Mouse (Mus musculus): ENCODE measurements at regions not wholly inside any gene's neighbourhood (a gene's known extent, or its start where the extent isn't known, plus 50 kb on each side); places are given as distances from the start of the nearest gene placed in this dataset.
A peak's percentile ranks its signal among the peaks of the same experiment; 100 is the strongest.

- peaks cover 4% of the 10 kb centered on the region; the same call in 1 of the 2 replicates for H3K4me1 ChIP-seq (ENCODE audit: control insufficient read depth, insufficient read depth, low read length)
- H3K4me3 ChIP-seq (ENCODE audit: insufficient read depth, low read length): no peak overlapping the region
- no peak for TF ChIP-seq CTCF (IDR thresholded peaks at IDR 0.05; ENCODE audit: borderline replicate concordance, insufficient read depth, low read length)
- TF ChIP-seq POLR2A (IDR thresholded peaks at IDR 0.05; ENCODE audit: low read depth, low read length): no peak
- peak overlapping the region; percentile 91 for H3K27ac ChIP-seq (ENCODE audit: insufficient read depth, low read length)
Measured at GRCm38 (mm10) chr10:56486584-56486983, 109.5 kb downstream of the Gja1 start.

- H3K27ac ChIP-seq (ENCODE audit: insufficient read depth, low read length): no peak overlapping the region
- TF ChIP-seq CTCF (IDR thresholded peaks at IDR 0.05; ENCODE audit: borderline replicate concordance, insufficient read depth, low read length) (no peak), POLR2A (IDR thresholded peaks at IDR 0.05; ENCODE audit: low read depth, low read length) (no peak)
- no peaks in the 10 kb centered on the region for H3K4me1 ChIP-seq (ENCODE audit: control insufficient read depth, insufficient read depth, low read length)
- H3K4me3 ChIP-seq (ENCODE audit: insufficient read depth, low read length): no peak overlapping the region
Measured at GRCm38 (mm10) chr10:56493461-56493860, 116.3 kb downstream of the Gja1 start.

DNA sequence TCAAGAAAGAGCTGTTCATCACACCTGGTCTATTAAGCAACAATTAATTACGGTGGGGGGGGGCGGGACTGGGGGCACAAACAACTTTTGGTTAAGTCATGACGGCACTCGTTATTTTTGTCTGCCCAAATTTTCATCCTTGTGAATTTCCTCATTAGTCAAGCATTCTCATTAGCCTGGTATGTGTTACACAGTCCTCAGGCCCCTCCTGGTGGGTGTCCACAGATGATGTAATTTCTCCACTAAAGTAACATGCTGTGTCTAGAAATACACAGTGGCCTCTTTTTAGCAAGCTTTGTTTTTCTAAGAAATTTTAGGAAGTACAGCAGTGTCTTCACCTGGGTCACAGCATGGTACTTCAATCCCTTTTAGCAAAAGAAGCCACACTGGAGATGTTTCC, 118.2 kb downstream of the Gja1 start:
- peaks cover 3% of the 10 kb centered on the region; the same call in 1 of the 2 replicates for H3K4me1 ChIP-seq (ENCODE audit: control insufficient read depth, insufficient read depth, low read length)
- no peak overlapping the region for H3K4me3 ChIP-seq (ENCODE audit: insufficient read depth, low read length)
- TF ChIP-seq CTCF (IDR thresholded peaks at IDR 0.05; ENCODE audit: borderline replicate concordance, insufficient read depth, low read length) (no peak), POLR2A (IDR thresholded peaks at IDR 0.05; ENCODE audit: low read depth, low read length) (no peak)
- H3K27ac ChIP-seq (ENCODE audit: insufficient read depth, low read length): no peak overlapping the region

GRCm38 (mm10) chr10:56519041-56519440, 141.9 kb downstream of the Gja1 start:
- TF ChIP-seq POLR2A (IDR thresholded peaks at IDR 0.05; ENCODE audit: low read depth, low read length) (no peak), CTCF (IDR thresholded peaks at IDR 0.05; ENCODE audit: borderline replicate concordance, insufficient read depth, low read length) (no peak)
- H3K27ac ChIP-seq (ENCODE audit: insufficient read depth, low read length): no peak overlapping the region
- H3K4me3 ChIP-seq (ENCODE audit: insufficient read depth, low read length): no peak overlapping the region
- H3K4me1 ChIP-seq (ENCODE audit: control insufficient read depth, insufficient read depth, low read length): no peaks in the 10 kb centered on the region

DNA sequence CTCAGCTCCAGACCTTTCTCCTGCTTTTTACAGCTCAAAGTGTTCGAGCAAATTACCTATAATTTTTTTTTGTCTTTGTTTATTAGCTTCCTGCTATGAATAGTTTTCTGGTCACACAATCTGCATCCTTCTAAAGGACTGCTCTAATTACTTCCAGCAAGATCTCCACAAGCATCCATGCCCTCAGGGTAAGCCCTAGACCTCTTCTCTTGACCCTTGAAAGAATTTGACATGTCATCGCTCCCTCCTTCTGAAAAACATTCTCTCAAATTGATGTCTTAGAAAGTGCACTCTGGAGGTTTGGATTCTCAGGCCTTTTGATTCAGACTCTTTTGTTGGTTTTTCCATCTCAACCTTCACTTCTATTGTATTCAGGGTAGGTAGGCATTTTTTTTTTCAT, 148.7 kb downstream of the Gja1 start:
- Histone ChIP-seq H3K4me3 (ENCODE audit: insufficient read depth, low read length) (no peak overlapping the region), H3K4me1 (ENCODE audit: control insufficient read depth, insufficient read depth, low read length) (no peaks in the 10 kb centered on the region), H3K27ac (ENCODE audit: insufficient read depth, low read length) (no peak overlapping the region)
- no peak for TF ChIP-seq POLR2A (IDR thresholded peaks at IDR 0.05; ENCODE audit: low read depth, low read length)
- no peak for TF ChIP-seq CTCF (IDR thresholded peaks at IDR 0.05; ENCODE audit: borderline replicate concordance, insufficient read depth, low read length)

DNA sequence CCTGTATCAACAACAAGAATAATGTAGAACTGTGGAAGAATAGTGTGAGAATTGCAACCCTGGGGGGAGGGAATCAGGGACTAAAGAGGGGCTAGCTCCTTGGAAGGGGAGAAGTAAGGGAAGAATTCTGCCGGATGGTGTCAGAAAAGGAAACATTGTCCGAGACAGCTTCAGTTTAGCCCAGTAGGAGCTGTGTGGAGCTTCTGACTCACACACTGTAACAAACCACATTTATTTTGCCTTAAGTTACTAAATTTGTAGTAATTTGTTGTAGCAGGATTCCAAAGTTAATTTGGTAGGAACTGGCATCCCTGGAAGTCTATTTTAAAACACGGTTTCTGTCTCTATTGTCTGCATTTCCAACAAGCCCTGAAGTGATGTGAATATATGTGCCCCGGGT, 160.0 kb downstream of the Gja1 start:
- Histone ChIP-seq H3K27ac (ENCODE audit: insufficient read depth, low read length) (peak overlapping the region; percentile 74), H3K4me3 (ENCODE audit: insufficient read depth, low read length) (no peak overlapping the region), H3K4me1 (ENCODE audit: control insufficient read depth, insufficient read depth, low read length) (no peaks in the 10 kb centered on the region)
- TF ChIP-seq POLR2A (IDR thresholded peaks at IDR 0.05; ENCODE audit: low read depth, low read length) (no peak), CTCF (IDR thresholded peaks at IDR 0.05; ENCODE audit: borderline replicate concordance, insufficient read depth, low read length) (no peak)

DNA sequence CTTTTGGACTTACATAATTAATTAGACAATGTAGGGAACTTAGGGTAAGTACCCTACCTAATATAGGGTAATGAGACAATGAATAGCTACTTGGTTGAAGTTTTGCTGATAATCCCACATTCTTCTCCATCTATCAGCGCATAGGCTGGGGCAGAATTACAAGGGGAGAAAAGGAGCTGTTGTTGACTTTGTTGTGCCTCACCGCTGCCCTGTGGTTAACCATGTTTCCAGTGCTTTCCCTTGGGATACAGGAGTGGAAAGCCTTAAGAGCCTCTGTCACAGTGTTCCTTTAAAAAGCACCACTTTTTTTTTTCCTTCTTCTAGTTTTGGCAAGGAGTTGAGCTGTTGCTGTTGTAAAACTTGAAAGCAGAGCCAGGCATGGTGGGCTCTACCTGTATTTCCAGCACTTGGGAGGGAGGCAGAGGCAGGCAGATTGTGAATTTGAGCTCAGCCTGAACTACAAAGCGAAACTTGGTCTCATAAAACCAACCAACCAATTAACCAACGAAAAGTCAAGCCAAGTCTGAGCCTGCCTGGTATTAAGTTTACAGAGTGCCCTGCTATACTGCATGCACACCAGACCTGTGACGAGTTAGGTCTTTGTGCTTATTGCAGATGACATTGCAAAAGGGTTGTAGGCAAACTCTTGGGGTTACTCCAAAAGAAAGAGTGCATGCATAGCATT, 162.8 kb downstream of the Gja1 start:
- Histone ChIP-seq H3K4me3 (ENCODE audit: insufficient read depth, low read length) (no peak overlapping the region), H3K27ac (ENCODE audit: insufficient read depth, low read length) (no peak overlapping the region), H3K4me1 (ENCODE audit: control insufficient read depth, insufficient read depth, low read length) (no peaks in the 10 kb centered on the region)
- no peak for TF ChIP-seq CTCF (IDR thresholded peaks at IDR 0.05; ENCODE audit: borderline replicate concordance, insufficient read depth, low read length)
- no peak for TF ChIP-seq POLR2A (IDR thresholded peaks at IDR 0.05; ENCODE audit: low read depth, low read length)

DNA sequence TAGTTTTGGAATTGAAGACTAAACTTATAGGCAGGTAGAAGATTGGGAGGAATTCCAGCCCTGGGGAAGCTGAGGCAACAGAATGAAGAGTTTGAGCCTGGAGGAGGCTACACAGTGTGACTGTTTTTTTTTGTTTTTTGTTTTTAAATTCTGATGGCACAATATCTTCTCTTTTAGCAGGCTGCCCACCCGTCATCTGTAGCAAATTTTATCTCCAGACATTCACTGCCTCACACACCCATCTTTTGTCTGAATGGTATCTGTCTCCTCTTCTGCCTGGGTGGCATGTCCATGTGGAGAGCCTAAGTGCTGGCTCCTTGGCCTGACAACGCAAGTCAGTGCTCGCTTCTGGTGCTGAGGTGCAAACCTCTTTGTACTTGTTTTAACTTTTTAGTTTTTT, 165.0 kb downstream of the Gja1 start:
- no peak for TF ChIP-seq POLR2A (IDR thresholded peaks at IDR 0.05; ENCODE audit: low read depth, low read length)
- no peak overlapping the region for H3K4me3 ChIP-seq (ENCODE audit: insufficient read depth, low read length)
- no peak overlapping the region for H3K27ac ChIP-seq (ENCODE audit: insufficient read depth, low read length)
- H3K4me1 ChIP-seq (ENCODE audit: control insufficient read depth, insufficient read depth, low read length): no peaks in the 10 kb centered on the region

GRCm38 (mm10) chr10:56545989-56546388, 168.9 kb downstream of the Gja1 start:
- H3K4me3 ChIP-seq (ENCODE audit: insufficient read depth, low read length): no peak overlapping the region
- TF ChIP-seq POLR2A (IDR thresholded peaks at IDR 0.05; ENCODE audit: low read depth, low read length): no peak
- TF ChIP-seq CTCF (IDR thresholded peaks at IDR 0.05; ENCODE audit: borderline replicate concordance, insufficient read depth, low read length): no peak
- no peaks in the 10 kb centered on the region for H3K4me1 ChIP-seq (ENCODE audit: control insufficient read depth, insufficient read depth, low read length)
- no peak overlapping the region for H3K27ac ChIP-seq (ENCODE audit: insufficient read depth, low read length)

DNA sequence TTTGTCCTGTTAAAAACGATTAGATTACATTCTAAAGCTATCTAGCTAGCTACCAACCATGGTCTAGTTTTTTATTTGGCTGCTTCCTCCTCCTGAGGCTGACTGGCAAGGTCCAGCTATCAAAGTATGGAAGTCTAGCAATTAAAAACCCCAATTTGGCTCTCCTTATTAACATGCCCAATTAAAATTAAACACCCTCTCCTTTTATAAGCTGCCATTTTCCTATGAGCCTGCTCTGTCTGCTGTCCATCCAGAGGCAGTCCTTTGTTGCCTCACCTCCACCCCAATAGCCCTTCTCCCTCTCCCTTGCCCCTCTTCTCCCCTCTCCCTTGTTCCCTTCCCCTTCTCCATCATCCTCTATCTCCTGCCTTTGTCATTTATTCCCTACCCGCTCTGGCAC, 169.7 kb downstream of the Gja1 start:
- no peak overlapping the region for H3K27ac ChIP-seq (ENCODE audit: insufficient read depth, low read length)
- TF ChIP-seq CTCF (IDR thresholded peaks at IDR 0.05; ENCODE audit: borderline replicate concordance, insufficient read depth, low read length): no peak
- no peak for TF ChIP-seq POLR2A (IDR thresholded peaks at IDR 0.05; ENCODE audit: low read depth, low read length)
- no peaks in the 10 kb centered on the region for H3K4me1 ChIP-seq (ENCODE audit: control insufficient read depth, insufficient read depth, low read length)
- no peak overlapping the region for H3K4me3 ChIP-seq (ENCODE audit: insufficient read depth, low read length)
